Mouse (Mus musculus): ENCODE data around the gene Sdsl.

GRCm38 (mm10) chr5:120517552-120517951 lies 44.9 kb upstream of the Sdsl start:
- TF ChIP-seq CTCF (IDR thresholded peaks at IDR 0.05; ENCODE audit: control insufficient read depth, insufficient read depth, insufficient read length) (no peak), USF1 (IDR thresholded peaks at IDR 0.05; ENCODE audit: low read depth) (no peak), MAX (IDR thresholded peaks at IDR 0.05) (no peak)
